In the genomic region with DNA sequence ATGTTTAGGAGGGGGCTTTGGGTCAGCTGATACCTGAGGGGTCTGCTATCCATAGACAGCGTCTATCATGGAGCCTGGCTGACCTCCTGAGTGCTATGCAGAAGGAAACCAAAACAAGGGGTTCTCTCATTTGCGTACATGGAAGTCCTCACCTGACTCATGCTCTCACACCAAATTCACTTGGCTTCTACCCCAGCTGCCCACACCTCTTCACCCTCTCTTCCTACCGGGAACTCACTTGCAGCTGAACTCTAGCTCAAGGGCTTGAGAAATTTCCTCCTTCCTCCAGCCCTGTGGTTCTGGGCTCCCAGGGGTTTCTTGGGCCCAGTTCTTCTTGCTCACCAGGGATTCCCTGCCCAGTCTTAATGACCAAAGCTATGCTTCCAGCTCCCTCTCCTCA, we compare ENCODE assay signal across 17 mouse cellular contexts. TPM values are rescaled to one million over a fixed set of nuclear protein-coding genes. Genes with fewer than 3 reads are reported as not detected.
A peak's percentile ranks its signal among the peaks of the same experiment; 100 is the strongest.
DNase-seq lines count a peak whose midpoint lies in the region; ATAC-seq and TF ChIP-seq lines count a peak whose summit lies in the region.
"Had no signal": no experiment of that assay in that cellular context is flagged by ENCODE, and none has a peak within 500 bp of the region (broad histone marks: within the 10 kb centered on the region; RNA-seq: fewer than 3 reads in every experiment).

No protein-coding gene starts in this region.

- H3K36me3 ChIP-seq in lung, embryonic 14.5 days (ENCODE audit: insufficient read depth), result no peaks in the 10 kb centered on the region
- H3K36me3 ChIP-seq in liver, embryonic 15.5 days (replicated peaks), result no peaks in the 10 kb centered on the region
- H3K36me3 ChIP-seq in small intestine, adult 2 months (ENCODE audit: control insufficient read depth, insufficient read depth, low read length), result no peaks in the 10 kb centered on the region
- H3K36me3 ChIP-seq: forebrain, embryonic 15.5 days; hindbrain, embryonic 15.5 days; limb, embryonic 12.5 days; stomach, embryonic 15.5 days had no signal

- no peaks in the 10 kb centered on the region for H3K9me3 ChIP-seq in lung, embryonic 14.5 days (ENCODE audit: low read depth, low read length)
- no peaks in the 10 kb centered on the region for H3K9me3 ChIP-seq in liver, embryonic 15.5 days (replicated peaks)
- H3K9me3 ChIP-seq: forebrain, embryonic 15.5 days; hindbrain, embryonic 15.5 days; limb, embryonic 12.5 days; stomach, embryonic 15.5 days had no signal

- H3K4me3 ChIP-seq in lung, embryonic 14.5 days (ENCODE audit: low read depth, low read length), result no peak overlapping the region
- no peak overlapping the region for H3K4me3 ChIP-seq in liver, embryonic 15.5 days (replicated peaks)
- H3K4me3 ChIP-seq in small intestine, adult 2 months (ENCODE audit: low read depth, low read length), result peak overlapping the region; percentile 14
- H3K4me3 ChIP-seq: erythroblast, embryonic 14.5 days; forebrain, embryonic 15.5 days; hindbrain, embryonic 15.5 days; left cerebral cortex, adult 2 months; limb, embryonic 12.5 days had no signal

- no peak for TF ChIP-seq POLR2A in small intestine, adult 2 months (IDR thresholded peaks at IDR 0.05; ENCODE audit: low read depth, low read length)

- H3K27me3 ChIP-seq in lung, embryonic 14.5 days (ENCODE audit: insufficient read depth, low read length), result no peaks in the 10 kb centered on the region
- H3K27me3 ChIP-seq in liver, embryonic 15.5 days, result no peaks in the 10 kb centered on the region
- H3K27me3 ChIP-seq in small intestine, adult 2 months (ENCODE audit: control insufficient read depth, insufficient read depth, low read length), result no peaks in the 10 kb centered on the region
- H3K27me3 ChIP-seq: forebrain, embryonic 15.5 days; hindbrain, embryonic 15.5 days; limb, embryonic 12.5 days; stomach, embryonic 15.5 days had no signal

- no peak overlapping the region for H3K27ac ChIP-seq in lung, embryonic 14.5 days (ENCODE audit: low read depth)
- H3K27ac ChIP-seq in liver, embryonic 15.5 days (replicated peaks), result peak overlapping the region; percentile 45; the same call in 1 of the 2 replicates
- peak overlapping the region; percentile 32 for H3K27ac ChIP-seq in small intestine, adult 2 months (ENCODE audit: insufficient read depth, low read depth, low read length)
- H3K27ac ChIP-seq: forebrain, embryonic 15.5 days; hindbrain, embryonic 15.5 days; left cerebral cortex, adult 2 months; limb, embryonic 12.5 days had no signal

- no peak for ATAC-seq in lung, embryonic 14.5 days (ENCODE audit: insufficient read depth)
- 0 out of 2 replicates have a peak, but pooled peaks have one; percentile 16 for ATAC-seq in erythroid progenitor cell, adult 5-6 weeks (replicated peaks; ENCODE audit: low FRiP score, poor library complexity, severe bottlenecking)
- no peak for ATAC-seq in liver, embryonic 15.5 days (ENCODE audit: insufficient read depth)
- ATAC-seq: forebrain, embryonic 15.5 days had no signal

- DNase-seq in lung, embryonic 14.5 days, result no peak
- no peak for DNase-seq in lung, postnatal 10 days
- DNase-seq in adipocyte (ENCODE audit: low spot score), result no peak
- no peak for DNase-seq in spleen, adult 12 weeks (ENCODE audit: low spot score)
- DNase-seq: cerebellum, adult 11-12 months; cerebellum, postnatal 36 days; thymus, postnatal 14 days had no signal

- no peak overlapping the region for H3K9ac ChIP-seq in lung, embryonic 14.5 days
- no peak overlapping the region for H3K9ac ChIP-seq in liver, embryonic 15.5 days
- H3K9ac ChIP-seq: forebrain, embryonic 15.5 days; hindbrain, embryonic 15.5 days; limb, embryonic 12.5 days; stomach, embryonic 15.5 days had no signal

- WGBS in lung, embryonic 14.5 days, result 63% methylated on average over 3 of the region's 3 CpGs
- 44% methylated on average over 3 of the region's 3 CpGs for WGBS in liver, embryonic 15.5 days (ENCODE audit: insufficient replicate concordance)
- WGBS in small intestine, adult 2 months, result 54% methylated on average over 3 of the region's 3 CpGs

- 0 out of 2 replicates have a peak overlapping the region, but pooled peaks have one; percentile 18 for H3K4me2 ChIP-seq in lung, embryonic 14.5 days
- peak overlapping the region; percentile 29; the same call in 1 of the 2 replicates for H3K4me2 ChIP-seq in liver, embryonic 15.5 days
- H3K4me2 ChIP-seq: forebrain, embryonic 15.5 days; hindbrain, embryonic 15.5 days; limb, embryonic 12.5 days; stomach, embryonic 15.5 days had no signal

- TF ChIP-seq CTCF in lung, embryonic 14.5 days (IDR thresholded peaks at IDR 0.05; ENCODE audit: low read depth), result no peak
- TF ChIP-seq CTCF in small intestine, adult 2 months (IDR thresholded peaks at IDR 0.05; ENCODE audit: extremely low read depth, insufficient read length, insufficient replicate concordance, low read depth, low read length), result no peak

- peaks cover 9% of the 10 kb centered on the region; the same call in 1 of the 2 replicates for H3K4me1 ChIP-seq in lung, embryonic 14.5 days (ENCODE audit: insufficient read depth)
- H3K4me1 ChIP-seq in liver, embryonic 15.5 days (replicated peaks), result peaks cover 7% of the 10 kb centered on the region
- peaks cover 17% of the 10 kb centered on the region; the same call in 1 of the 2 replicates for H3K4me1 ChIP-seq in small intestine, adult 2 months (ENCODE audit: control insufficient read depth, insufficient read depth, insufficient read length, low read length)
- H3K4me1 ChIP-seq: forebrain, embryonic 15.5 days; hindbrain, embryonic 15.5 days; limb, embryonic 12.5 days had no signal

RNA-seq across cellular contexts. Expression of a gene that starts 0.6 kb away (rescaled TPM):
- polyA plus RNA-seq in lung, embryonic 14.5 days (2014; fragmentation: Nextera tagmentation; extraction: Ambion mirVana), result 0.83 and 1.1 TPM in 2 replicates
- total RNA-seq in erythroid progenitor cell, adult 5-6 weeks (2015; ENCODE audit: low replicate concordance), result 2.9 and 3.8 TPM in 2 replicates
- 4.4 and 5.4 TPM in 2 replicates for total RNA-seq in erythroid progenitor cell, adult 5-6 weeks (2017; ENCODE audit: low replicate concordance)
- polyA plus RNA-seq in liver, embryonic 15.5 days (2015; fragmentation: Nextera tagmentation; extraction: Ambion mirVana), result 1.1 and 1.2 TPM in 2 replicates
- polyA plus RNA-seq in small intestine, adult 2 months (2012; rRNA removed), result 2.9 and 3.1 TPM in 2 replicates
- total RNA-seq: megakaryocyte-erythroid progenitor cell, adult 5-6 weeks had no signal

RNA-seq across cellular contexts. Expression of a gene that starts 27.9 kb away (rescaled TPM):
- 191 TPM in 2 replicates for polyA plus RNA-seq in lung, embryonic 14.5 days (2014; fragmentation: Nextera tagmentation; extraction: Ambion mirVana)
- 107 and 129 TPM in 2 replicates for total RNA-seq in erythroid progenitor cell, adult 5-6 weeks (2015; ENCODE audit: low replicate concordance)
- total RNA-seq in erythroid progenitor cell, adult 5-6 weeks (2017; ENCODE audit: low replicate concordance), result 248 and 264 TPM in 2 replicates
- 68.8 and 84.7 TPM in 2 replicates for polyA plus RNA-seq in liver, embryonic 15.5 days (2015; fragmentation: Nextera tagmentation; extraction: Ambion mirVana)
- 5.0 and 9.0 TPM in 2 replicates for polyA plus RNA-seq in small intestine, adult 2 months (2012; rRNA removed)

RNA-seq across cellular contexts. Expression of a gene that starts 29.8 kb away (rescaled TPM):
- polyA plus RNA-seq in lung, embryonic 14.5 days (2014; fragmentation: Nextera tagmentation; extraction: Ambion mirVana), result 1,179 and 1,189 TPM in 2 replicates
- 1,556 and 1,764 TPM in 2 replicates for total RNA-seq in erythroid progenitor cell, adult 5-6 weeks (2015; ENCODE audit: low replicate concordance)
- total RNA-seq in erythroid progenitor cell, adult 5-6 weeks (2017; ENCODE audit: low replicate concordance), result 3,478 and 4,268 TPM in 2 replicates
- polyA plus RNA-seq in liver, embryonic 15.5 days (2015; fragmentation: Nextera tagmentation; extraction: Ambion mirVana), result 991 and 1,178 TPM in 2 replicates
- 63.8 and 147 TPM in 2 replicates for polyA plus RNA-seq in small intestine, adult 2 months (2012; rRNA removed)

RNA-seq across cellular contexts. Expression of a gene that starts 53.0 kb away (rescaled TPM):
- 7.8 and 8.6 TPM in 2 replicates for polyA plus RNA-seq in lung, embryonic 14.5 days (2014; fragmentation: Nextera tagmentation; extraction: Ambion mirVana)
- total RNA-seq in erythroid progenitor cell, adult 5-6 weeks (2015; ENCODE audit: low replicate concordance), result 11.2 and 11.7 TPM in 2 replicates
- total RNA-seq in erythroid progenitor cell, adult 5-6 weeks (2017; ENCODE audit: low replicate concordance), result 7.8 and 10.9 TPM in 2 replicates
- 7.4 and 7.8 TPM in 2 replicates for polyA plus RNA-seq in liver, embryonic 15.5 days (2015; fragmentation: Nextera tagmentation; extraction: Ambion mirVana)
- polyA plus RNA-seq in small intestine, adult 2 months (2012; rRNA removed), result 4.0 and 6.7 TPM in 2 replicates
